Mouse (Mus musculus): ENCODE data around the gene Pifo.

DNA sequence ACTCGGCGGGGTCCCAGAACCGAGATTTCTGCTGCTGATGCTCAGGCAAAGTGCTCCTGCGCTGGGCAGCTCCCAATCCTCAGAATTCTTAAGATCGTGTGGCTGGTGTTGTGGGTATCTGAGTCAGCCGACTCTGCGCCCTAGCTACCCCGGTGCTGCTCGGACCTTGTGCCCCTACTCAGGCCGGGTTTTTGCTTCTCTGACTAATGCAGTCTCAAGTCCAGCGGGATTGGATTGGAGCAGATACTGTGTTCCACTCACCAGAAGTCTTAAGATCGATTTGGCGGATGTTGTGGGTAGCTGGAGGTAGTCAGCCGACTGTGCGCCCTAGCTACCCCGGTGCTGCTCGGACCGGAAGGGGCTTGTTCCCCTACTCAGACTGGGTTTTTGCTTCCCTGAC, 37.5 kb upstream of the Pifo start:
- TF ChIP-seq POLR2A (IDR thresholded peaks at IDR 0.05; ENCODE audit: low read depth, low read length): no peak
- no peak for TF ChIP-seq CTCF (IDR thresholded peaks at IDR 0.05; ENCODE audit: borderline replicate concordance, insufficient read depth, low read length)
